Mouse (Mus musculus): ENCODE results near the gene Faim2.

Faim2 gene

GRCm38 (mm10) chr15:99527629-99528353 is at the start of gene Faim2:
Faim2 (minus strand) TSS chr15:99528165.
- DNase-seq: no peak

GRCm38 (mm10) chr15:99569123-99569522 is 41.2 kb upstream of the Faim2 start:
- no peak for DNase-seq

- DNase-seq: no peak
These were observed 40.7 kb upstream of the Faim2 start for GRCm38 (mm10) chr15:99568682-99569081.

- peak in 1 of 2 experiments; percentile 34 for DNase-seq
These were observed 39.4 kb upstream of the Faim2 start for GRCm38 (mm10) chr15:99567371-99567770.

GRCm38 (mm10) chr15:99560246-99560645 is 32.3 kb upstream of the Faim2 start:
- DNase-seq: no peak

- no peak for DNase-seq
These were observed 31.0 kb upstream of the Faim2 start for GRCm38 (mm10) chr15:99558947-99559346.

- no peak for DNase-seq
These were observed 25.8 kb upstream of the Faim2 start for GRCm38 (mm10) chr15:99553767-99554166.

- no peak for DNase-seq
These were observed 21.9 kb upstream of the Faim2 start for GRCm38 (mm10) chr15:99549901-99550300.

GRCm38 (mm10) chr15:99547732-99548131 is 19.8 kb upstream of the Faim2 start:
- no peak for DNase-seq

GRCm38 (mm10) chr15:99546596-99546995 is 18.6 kb upstream of the Faim2 start:
- DNase-seq: no peak

- no peak for DNase-seq
These were observed 16.1 kb upstream of the Faim2 start for GRCm38 (mm10) chr15:99544047-99544446.

- DNase-seq: no peak
These were observed 11.9 kb upstream of the Faim2 start for GRCm38 (mm10) chr15:99539891-99540290.

- DNase-seq: no peak
These were observed 9.2 kb upstream of the Faim2 start for GRCm38 (mm10) chr15:99536889-99537862.

- no peak for DNase-seq
These were observed 4.1 kb upstream of the Faim2 start for GRCm38 (mm10) chr15:99532023-99532422.

- no peak for DNase-seq
These were observed 3.2 kb upstream of the Faim2 start for GRCm38 (mm10) chr15:99531146-99531545.

- DNase-seq: no peak
These were observed 1.3 kb downstream of the Faim2 start for GRCm38 (mm10) chr15:99526681-99527080.

GRCm38 (mm10) chr15:99520306-99520705 is 7.7 kb downstream of the Faim2 start:
- DNase-seq: no peak

GRCm38 (mm10) chr15:99519626-99520025 is 8.3 kb downstream of the Faim2 start:
- DNase-seq: no peak

- DNase-seq: no peak
These were observed 10.2 kb downstream of the Faim2 start for GRCm38 (mm10) chr15:99517715-99518114.

- no peak for DNase-seq
These were observed 11.2 kb downstream of the Faim2 start for GRCm38 (mm10) chr15:99516715-99517114.

- peak; percentile 20 to 37 for DNase-seq
These were observed 16.0 kb downstream of the Faim2 start for GRCm38 (mm10) chr15:99511797-99512525.

GRCm38 (mm10) chr15:99510621-99511020 is 17.3 kb downstream of the Faim2 start:
- no peak for DNase-seq

- no peak for DNase-seq
These were observed 18.1 kb downstream of the Faim2 start for GRCm38 (mm10) chr15:99509840-99510239.

Measured in kidney, adult 8-10 months (tissue).